Mouse (Mus musculus): ENCODE results near the gene Ccdc90b.

Ccdc90b gene

GRCm38 (mm10) chr7:92560986-92561876 is at the start of gene Ccdc90b:
Gene Ccdc90b, plus strand, starts transcription at chr7:92561149.
- DNase-seq = peak; percentile 95

DNA sequence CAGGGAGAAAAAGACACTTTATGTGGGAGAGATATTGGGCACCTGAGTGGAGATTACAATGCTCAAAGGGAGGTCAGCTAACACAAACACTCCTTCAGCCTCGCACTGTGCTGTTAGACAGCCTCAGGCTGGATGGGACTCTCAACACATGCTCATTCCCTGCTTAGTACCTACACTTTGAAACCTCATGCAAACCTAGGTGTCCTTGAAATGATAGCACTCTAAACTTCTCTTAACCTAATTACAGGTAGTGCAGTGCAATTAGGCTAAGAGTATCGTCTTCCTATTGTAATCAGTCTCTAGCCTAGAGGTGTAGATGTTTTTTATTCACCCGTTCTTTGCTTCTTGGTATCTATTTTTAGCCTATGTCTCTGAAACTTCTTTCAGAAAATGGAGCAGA is 40.6 kb upstream of the Ccdc90b start:
- no peak for DNase-seq

DNA sequence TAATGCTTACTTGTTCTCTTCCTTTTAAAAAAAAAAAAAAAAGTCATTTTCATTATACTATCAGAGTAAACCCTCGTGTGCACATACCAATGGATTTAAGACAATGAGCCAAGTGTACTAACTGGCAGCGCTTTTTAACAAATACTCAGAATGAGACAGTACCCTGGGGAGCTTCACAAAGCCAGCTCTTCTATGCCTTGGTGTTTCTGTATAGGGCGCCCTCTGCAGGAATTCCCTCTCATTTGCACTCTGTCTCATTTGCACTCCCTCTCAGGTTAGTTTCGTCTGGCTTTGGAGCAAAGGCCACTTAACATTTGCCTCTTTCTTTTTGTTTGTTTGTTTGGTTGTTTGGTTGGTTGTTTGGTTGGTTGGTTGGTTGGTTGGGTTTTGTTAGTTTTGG is 40.1 kb upstream of the Ccdc90b start:
- DNase-seq = peak; percentile 7

DNA sequence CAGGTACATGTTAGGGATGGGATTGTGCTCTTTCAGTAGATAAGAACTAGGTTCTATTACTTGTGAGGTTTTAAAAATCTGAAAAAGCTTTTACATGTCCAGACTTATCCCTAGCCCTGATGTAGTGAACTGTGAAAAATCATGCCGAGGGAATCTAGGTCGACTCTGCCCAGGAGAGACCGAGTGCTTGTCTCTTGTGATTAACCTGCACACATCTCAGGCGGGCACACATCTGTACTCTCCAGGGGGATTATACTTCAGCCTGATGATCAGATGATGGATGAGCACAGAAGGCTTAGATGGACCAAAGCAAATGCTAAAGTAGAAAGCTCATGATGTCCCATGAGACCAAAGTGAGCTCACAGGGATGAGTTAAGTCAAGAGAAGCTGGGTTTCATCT is 31.7 kb upstream of the Ccdc90b start:
- DNase-seq = no peak

GRCm38 (mm10) chr7:92532351-92533036 is 28.5 kb upstream of the Ccdc90b start:
- DNase-seq = no peak

DNA sequence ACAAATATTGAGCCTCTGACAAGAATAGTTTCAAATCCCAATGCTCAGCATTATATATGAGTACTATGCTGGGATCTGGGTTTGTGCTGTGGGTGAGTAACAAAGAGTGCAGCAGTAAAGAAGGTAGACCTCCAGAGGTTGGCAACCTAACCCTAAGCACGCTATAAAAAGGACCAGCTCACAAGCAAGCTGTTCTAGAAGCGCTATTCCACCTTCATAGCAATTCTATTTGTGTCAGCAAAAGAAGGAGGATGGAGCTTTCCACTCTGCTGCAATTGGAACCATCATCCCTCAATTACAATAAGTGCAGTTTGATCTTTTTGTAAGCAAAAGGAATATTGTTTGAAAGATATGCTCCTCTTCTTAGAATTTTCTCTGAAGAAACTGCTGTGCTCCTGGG is 14.2 kb upstream of the Ccdc90b start:
- no peak for DNase-seq

- no peak for DNase-seq
Observed at GRCm38 (mm10) chr7:92550248-92550989, 10.5 kb upstream of the Ccdc90b start.

DNA sequence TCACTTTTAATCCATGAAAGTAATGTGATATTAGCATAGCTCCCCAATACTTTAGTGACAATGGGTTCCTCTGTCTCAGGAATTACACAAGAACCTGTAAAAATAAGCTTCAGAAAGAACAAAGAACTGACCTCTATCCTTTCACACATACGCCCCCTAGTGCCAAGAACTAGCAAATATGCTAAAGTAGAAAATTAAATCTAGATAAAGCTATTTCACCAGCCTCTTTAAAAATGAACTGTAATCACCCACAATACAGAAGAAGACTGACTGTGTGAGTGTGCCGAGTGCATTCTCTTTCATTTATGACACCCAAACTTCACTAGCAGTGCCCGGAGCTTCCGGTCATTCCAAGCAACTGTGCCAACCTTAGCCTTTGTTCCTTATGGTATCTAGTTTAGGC is 10.0 kb upstream of the Ccdc90b start:
- no peak for DNase-seq

GRCm38 (mm10) chr7:92558744-92559143 is 2.2 kb upstream of the Ccdc90b start:
- DNase-seq = no peak

DNA sequence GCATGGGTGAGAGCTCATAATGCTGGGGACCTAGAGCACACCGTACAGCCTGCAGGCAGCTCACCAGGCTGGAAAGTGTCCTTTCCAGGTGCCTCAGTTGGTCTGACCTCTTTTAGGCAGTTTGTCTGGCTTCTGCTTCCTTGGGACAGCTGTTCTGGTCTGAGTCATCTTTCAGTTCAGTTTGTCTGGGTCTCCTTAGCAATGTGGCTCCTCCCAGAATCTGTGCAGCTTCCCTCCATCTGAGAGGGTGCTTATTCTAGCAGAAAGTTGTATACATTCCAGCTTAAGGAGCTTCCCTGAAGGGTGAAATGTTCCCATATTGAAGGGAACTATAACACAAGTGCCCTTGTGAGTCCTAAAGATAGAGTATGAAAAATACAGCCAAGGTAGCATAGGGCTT is 5.8 kb downstream of the Ccdc90b start:
- no peak for DNase-seq

DNA sequence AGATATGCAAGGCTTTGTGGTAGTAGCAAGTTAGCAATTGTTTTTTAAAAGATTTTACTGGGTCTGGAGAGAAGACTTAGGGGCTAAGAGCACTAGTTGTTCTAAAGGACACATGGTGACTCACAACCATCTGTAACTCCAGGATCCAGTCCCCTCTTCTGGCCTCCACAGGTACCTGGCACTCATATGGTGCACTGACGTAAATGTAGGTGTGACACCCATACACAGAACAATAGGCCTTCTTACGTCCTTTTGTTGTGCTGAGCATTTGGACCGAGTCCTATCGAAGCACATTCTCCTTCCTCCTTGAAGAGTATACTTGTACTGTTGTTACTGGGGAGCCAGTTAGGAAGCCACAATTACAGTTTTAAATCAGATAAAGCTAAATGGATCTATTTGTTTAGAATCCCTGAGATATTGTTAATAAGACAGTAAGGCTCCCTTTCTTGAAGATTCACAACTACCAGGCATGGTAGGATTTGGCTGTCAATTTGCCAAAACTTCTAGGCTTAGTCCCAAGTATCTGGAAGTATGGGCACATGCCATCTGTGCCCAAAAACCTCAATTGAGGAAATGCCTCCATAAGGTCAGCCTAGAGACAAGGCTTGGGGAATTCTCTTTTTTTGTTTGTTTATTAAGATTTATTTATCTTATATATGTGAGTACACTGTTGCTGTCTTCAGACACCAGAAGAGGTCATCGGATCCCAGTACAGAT is 19.7 kb downstream of the Ccdc90b start:
- DNase-seq = no peak

- no peak for DNase-seq
Observed at GRCm38 (mm10) chr7:92583567-92583966, 22.6 kb downstream of the Ccdc90b start.

DNA sequence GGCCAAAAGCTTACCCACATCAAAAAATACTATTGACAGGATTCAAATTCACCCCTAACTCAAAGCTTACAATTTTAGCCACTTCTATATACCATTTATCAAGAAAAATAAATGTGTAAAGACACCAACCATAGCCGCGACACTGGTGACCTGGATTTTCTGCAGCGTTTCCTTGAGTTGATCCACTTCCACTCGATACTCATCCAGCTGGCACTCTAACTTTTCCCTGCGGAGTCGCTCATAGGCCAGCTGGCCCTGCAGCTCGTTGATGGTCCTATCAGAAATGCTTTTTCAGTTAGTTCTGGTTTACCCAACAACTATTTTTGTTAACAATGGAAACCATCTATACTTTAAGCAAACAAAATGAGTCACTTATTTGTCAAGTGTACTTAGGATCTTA is 29.0 kb downstream of the Ccdc90b start:
- DNase-seq = no peak

GRCm38 (mm10) chr7:92590842-92591241 is 29.9 kb downstream of the Ccdc90b start:
- no peak for DNase-seq

- DNase-seq = no peak
Observed at GRCm38 (mm10) chr7:92604961-92605360, 44.0 kb downstream of the Ccdc90b start.

GRCm38 (mm10) chr7:92610830-92611229 is 49.9 kb downstream of the Ccdc90b start:
- no peak for DNase-seq

GRCm38 (mm10) chr7:92624488-92624887 is 63.5 kb downstream of the Ccdc90b start:
- no peak for DNase-seq

GRCm38 (mm10) chr7:92630167-92630566 is 69.2 kb downstream of the Ccdc90b start:
- no peak for DNase-seq
